Mouse (Mus musculus) lung, adult 18-20 months (tissue): ENCODE results near the gene Sirt6.

ENCODE experiments used
- DNase-seq, 2 experiments: peaks; one replicate each; pipeline ENCODE4 v3.0.0; 2022; ENCODE audit warnings: mixed read lengths in 2 of 2

Gene Sirt6

DNA sequence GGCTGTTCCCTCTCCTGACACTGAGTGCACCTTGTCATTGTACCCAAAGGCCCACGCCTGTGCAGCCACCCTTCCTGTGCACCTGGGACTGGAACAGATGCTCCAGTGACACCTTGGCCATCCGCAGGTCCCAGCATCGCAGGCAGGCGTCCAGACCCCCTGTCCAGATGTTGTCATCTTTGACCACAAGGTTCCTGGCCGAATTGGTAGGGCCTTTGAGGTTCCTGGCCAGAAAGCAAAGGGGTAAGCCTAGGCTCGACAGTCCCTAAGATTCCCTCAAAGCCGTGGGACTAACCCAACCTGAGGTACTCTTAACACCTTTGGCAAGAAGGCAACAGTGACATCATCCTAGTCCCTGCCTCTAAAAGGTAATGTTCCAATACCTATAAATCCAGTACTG lies 35.0 kb downstream of the Sirt6 start:
- no peak for DNase-seq

DNA sequence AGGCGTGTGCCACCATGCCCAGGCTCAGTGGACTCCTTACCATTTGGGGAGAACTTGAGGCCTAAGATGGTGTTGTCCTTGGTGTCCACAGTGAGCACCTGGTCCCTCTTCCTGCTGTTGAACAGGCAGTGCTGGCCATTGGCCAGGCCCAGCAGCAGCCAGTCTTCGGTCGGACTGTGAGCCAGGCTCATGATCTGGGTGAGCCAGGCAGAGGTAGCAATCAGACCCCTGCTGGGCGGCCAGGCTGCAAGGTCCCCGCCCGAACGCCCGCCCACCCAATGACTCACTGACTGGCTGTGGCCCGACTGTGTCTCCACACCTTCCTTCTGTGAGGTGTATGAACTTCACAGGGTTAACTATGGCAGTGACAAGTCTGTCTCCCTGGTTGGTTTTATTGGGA lies 35.8 kb downstream of the Sirt6 start:
- no peak for DNase-seq

DNA sequence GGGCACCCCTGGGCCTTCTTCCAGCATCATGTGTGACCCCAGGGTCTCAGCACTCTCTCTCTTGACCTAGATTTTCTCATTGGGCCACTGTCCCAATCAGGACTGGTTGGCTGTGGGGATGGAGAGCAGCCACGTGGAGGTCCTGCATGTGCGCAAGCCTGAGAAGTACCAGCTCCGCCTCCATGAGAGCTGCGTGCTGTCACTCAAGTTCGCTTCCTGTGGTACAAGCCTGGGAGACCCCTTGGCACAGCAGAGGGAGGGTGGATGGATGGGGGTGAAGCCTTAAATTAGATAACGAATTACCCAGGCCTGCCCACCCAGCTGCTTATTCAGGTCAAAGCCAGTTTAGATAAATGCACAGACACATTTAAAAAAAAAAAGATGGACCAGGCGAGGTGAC lies 38.9 kb downstream of the Sirt6 start:
- no peak for DNase-seq

DNA sequence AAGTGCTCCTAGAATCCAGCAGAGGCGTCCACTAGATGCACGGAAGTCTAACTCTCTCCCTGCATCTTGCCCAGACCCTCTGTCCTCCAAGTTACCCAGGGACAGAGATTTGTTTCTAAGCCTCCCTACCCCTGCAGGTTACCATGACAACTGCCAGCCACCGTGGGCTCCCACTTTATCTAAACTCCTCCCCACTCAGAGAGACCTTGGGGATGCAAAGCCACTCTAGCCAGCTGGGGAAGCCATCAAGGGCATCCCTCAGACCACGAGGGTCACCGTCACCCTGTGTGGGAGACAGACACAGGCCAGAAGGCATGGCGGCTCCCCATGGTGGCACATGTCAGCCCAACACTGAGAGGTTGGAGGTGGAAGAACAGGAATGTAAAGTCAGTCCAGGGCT lies 44.2 kb downstream of the Sirt6 start:
- DNase-seq: no peak

DNA sequence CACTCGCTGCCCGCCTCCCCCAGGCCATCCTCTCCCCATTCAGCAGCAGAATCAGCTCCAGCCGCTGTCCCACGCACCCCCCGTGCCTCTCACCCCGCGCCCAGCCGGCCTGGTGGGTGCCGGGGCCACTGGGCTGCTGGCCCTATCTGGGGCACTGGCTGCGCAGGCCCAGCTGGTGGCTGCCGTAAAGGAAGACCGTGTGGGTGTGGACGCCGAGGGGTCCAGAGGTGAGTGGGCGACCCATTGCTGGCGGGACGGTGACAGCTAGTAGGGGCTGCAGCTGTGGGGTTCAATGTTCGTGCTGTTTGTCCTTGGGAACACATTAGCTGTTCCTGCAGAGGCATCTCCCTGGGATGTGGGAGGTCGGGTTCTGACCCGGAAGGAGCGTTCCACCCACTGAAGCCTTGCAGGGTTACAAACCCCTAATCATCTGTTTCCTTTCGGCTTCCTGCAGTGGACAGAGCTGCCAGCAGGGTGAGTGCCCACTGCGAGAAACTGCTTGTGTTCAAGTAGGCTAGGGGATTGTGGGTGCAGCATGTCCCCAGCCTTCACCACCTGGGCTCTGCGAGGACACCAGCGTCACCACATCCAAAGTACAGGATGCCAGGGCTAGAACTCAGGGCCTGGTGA lies 47.0 kb downstream of the Sirt6 start:
- DNase-seq: no peak

DNA sequence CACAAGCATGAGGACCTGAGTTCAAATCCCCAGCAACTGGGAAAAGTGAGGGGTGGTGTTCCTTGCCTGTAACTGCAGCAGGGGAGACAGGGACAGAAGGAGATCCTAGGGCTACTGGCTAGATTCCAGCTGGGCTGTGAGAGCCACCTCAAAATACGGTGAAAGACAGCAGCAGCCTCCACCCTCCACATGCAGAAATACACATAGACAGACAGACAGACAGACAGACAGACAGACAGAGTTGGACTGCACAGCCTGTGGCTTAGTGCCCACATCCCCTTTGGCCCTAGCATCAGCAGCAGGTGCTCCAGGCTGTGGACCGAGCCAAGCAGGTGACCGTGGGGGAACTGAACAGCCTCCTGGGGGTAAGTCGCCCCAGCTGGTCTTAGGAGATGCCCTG lies 47.6 kb downstream of the Sirt6 start:
- DNase-seq: no peak

DNA sequence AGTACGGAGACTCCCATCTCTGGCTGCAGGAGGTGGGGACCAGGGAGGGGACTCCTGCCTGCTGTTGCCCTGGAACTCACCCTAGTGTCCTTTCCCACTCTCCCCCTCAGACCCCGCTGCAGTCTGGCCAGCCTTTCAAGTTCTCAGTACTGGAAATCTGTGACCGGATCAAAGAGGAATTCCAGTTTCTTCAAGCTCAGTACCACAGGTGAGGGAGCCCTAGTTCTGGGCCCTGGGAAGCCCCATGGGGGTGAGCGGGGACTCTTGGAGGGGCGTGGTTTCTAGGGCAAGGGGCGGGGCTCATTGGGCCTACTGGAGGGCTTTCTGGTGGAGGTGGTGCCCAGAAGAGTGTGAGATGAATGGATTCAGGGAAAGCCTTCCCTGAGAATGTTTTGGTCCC lies 51.9 kb downstream of the Sirt6 start:
- DNase-seq: peak in 1 of 2 experiments; percentile 59

DNA sequence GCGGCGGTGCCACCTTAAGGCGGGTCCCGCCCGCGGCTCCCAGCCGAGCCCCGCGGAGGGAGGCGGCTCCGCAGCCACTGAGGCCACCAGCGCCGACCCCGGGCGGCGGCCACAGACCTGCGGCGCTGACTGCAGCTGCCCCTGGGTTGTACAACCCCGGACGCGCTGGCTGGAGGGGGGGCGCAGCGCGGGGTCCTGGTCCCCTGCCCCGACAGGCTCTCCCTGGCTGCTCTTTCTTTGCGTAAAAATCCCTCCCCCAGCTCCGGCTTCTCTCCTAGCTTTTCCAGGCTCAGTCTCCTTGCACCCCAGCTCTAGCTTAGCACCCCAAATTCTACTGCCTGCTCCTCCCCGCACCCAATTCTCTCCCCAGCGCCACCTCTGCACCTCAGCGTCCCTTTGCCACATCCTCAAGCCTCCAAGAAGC lies 52.4 kb downstream of the Sirt6 start:
- peak in 1 of 2 experiments; percentile 63 for DNase-seq

DNA sequence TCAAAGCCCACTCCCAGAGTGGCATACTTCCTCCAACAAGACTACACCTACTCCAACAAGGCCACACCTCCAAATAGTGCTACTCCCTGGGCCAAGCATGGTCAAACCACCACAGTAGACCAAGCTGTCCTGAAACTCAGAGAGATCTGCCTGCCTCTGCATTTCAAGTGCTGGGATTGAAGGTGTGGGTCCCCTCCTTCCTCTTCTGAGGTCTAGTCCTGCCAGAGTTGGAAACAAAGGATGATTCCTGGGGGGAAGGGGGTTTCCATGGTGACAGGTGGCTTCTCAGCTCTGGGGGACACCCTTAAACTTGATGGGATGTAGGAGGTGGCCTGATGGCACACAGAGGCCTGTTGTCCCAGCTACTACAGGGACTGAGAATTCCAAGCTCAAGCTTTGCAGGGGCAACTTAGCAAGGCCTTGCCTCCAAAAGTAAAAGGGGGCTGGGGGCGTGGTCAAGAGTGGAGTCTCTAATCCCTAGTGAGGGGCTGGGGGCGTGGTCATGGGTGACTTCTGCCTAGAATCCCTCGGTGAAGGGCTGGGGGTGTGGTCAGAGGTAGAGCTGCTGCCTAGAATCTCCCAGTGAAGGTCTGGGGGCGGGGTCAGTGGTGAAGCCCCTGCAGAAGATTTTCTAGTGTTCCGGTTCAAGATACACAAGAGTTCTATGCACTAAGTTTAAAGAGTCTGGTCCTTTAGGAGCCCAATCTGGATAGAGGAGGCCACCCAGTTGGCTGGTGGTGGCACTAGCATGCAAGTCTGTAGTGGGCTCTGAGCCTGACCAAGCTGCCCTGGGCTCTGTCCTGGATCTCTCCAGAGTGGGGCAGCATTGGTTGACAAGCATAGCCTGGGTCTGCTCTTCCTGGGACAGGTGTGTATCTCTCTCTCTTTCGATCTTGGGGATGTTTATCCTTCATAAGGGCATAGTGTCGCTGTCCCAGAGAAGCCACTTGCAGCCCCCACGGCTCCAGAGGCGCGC lies 53.2 kb downstream of the Sirt6 start, which contains the start of gene Tle2:
TSS of gene Tle2 (plus strand) at position 481 of the 976 bp plus-strand sequence.
- no peak for DNase-seq

DNA sequence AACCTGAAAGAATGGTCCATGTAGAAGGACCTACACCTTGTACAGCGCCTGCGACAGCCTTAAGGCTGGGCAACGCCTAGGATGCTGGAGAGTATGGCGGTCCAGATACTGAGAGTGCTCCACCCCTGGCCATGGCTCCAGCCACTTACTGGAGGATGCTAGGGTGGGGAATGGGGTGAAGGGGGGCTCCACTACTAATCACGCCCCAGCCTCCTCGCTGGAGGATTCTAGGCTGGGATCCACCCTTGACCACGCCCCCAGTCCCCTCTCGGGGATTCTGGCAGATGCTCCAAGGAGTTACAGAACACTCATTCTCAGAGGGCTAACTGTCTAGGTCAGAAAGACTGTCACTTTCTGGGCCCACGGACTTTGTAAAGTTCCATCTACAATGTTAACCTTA lies 54.6 kb downstream of the Sirt6 start:
- DNase-seq: peak in 1 of 2 experiments; percentile 52

DNA sequence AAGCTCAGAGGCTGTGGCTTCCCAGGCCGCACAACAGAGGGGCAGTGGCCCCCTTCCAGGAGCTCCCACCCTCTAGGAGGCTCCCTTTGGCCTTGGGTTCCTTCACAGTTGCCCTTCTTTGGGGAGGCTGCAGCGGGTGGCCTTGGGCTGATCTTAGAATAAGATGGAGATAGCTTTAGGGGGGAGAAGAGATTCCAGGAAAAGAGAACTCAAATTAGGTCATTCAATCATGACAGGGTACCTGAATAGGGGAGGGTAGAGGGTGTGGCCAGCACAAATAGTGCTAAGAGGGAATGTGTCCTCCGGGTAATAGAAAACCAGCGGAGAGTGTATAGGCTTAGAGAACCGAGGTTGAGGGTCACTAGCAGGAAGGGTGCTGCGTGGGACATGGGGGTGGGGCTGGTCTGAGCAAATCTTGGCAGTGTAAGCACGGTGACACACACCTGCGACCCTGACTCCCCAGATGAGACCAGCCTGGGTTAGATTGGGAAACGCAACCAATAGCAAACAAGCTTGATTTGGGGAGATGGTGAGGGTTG lies 55.4 kb downstream of the Sirt6 start:
- peak in 1 of 2 experiments; percentile 48 for DNase-seq
